Mouse (Mus musculus) mesoderm, embryonic 11.5 days (tissue): ENCODE results near the gene Hpse.

Experiments
- DNase-seq: peaks from one replicate; pipeline ENCODE4 v3.0.0-alpha.2; 2012; ENCODE audit warnings: low read depth, low spot score

Hpse gene

DNA sequence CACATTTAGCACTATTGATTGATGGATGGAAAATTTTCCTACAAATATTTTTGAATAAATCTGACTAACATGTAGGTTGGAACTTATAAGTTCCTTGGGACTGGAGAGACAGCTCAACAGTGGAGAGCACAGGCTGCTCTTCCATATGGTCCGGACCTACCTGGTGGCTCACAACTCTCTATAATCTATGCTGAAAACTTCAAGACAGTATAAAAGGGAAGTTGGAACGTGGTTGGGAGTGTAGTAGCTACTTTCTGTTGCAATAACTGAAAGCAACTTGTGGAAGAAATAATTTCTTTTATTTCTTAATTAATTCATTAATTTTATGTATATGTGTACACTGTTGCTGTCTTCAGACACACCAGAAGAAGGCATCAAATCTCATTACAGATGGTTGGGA is 22.1 kb downstream of the Hpse start:
- no peak for DNase-seq

DNA sequence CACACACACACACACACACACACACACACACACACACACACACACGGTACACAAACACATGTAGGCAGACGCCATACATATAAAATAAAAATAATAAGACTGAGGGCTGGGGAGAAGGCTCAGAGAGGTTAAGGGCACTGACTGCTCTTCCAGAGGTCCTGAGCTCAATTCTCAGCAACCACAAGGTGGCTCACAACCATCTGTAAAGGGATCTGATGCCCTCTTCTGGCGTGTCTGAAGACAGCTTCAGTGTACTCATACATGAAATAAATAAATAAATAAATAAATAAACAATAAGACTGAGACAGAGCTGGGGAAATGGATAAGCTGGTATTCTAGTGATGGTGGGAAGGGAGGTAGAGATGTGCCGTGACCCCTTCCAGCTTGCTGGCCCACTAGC is 33.9 kb downstream of the Hpse start:
- no peak for DNase-seq

DNA sequence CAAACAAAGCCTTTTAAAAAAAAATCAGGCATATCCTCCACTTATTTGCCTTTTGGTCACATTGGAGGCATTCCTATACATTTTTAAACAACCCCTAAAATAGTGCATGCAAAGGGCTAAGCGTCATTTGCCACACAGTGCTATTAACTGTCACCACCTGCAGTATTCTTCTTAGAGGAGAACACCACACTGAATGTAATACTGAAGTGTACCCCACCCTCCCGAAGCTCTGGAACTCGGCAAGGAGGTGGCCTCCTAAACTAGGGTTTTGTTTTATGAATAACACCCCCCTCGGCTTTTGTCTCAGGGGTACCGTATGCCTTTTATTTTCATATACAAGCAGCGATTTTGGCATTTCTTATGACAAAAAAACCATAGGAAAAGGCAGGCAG is 39.0 kb downstream of the Hpse start:
- no peak for DNase-seq

DNA sequence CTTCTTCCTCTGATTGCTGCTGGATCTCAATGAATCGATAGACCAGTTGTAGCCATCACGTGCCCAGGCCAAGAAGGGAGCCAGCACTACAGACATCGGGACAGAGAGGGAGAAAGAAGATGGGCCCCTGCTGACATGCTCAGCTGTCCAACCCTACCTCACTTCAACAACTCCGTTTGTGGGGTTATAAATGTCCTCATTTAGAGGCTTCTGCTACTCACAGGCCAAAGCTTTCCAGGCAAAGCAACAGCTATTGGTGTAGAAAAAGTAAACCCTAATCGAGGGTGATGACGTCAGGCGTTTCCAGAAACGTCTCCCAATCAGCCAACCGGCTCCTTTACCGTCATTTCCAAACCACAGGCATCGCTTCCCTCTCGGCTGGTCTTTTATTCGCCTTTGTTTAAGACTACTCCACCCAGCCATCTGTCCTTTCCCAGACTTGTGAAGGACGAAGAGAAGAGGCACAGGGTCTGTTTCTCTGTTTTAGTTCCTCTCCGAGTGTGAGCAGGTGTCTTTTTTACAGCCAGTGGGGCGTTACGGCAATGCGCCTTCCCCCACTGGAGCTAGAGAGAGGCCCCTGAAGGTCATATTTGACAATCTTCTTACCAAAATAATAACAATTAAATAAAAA is 39.5 kb downstream of the Hpse start:
- DNase-seq = peak; percentile 35

DNA sequence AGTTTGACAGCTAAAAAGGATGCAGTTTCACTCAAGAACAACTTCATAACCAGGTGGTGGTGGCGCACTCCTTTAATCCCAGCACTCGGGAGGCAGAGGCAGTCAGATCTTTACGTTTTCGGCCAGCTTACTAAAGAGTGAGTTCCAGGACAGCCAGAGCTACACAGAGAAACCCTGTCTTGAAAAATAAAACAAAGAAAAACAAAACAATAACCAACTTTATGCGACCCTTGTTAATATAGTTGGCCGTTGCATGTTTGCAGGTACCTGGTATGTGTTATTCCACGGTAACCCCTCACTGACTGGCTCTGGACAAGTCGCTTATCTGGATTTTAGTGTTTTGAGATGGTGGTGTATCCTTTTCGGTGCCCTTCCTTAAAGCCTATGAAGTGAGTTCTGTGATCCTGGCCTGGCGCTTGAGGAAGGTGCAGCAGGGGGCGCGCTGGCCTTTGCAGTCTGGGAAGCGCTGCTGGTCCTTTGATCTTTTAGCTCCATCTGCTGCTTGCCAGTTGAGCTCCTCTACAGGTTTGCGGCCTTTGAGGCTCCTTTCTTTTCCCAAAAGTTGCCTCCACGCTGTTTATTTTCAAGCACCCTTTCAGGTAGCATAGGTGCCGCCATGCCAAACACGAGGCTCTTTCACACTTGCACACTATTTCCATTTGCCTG is 44.7 kb downstream of the Hpse start, which contains the start of gene Coq2:
Gene Coq2, minus strand, starts transcription at position 430 of the 666 bp plus-strand sequence.
- peak; percentile 88 for DNase-seq

DNA sequence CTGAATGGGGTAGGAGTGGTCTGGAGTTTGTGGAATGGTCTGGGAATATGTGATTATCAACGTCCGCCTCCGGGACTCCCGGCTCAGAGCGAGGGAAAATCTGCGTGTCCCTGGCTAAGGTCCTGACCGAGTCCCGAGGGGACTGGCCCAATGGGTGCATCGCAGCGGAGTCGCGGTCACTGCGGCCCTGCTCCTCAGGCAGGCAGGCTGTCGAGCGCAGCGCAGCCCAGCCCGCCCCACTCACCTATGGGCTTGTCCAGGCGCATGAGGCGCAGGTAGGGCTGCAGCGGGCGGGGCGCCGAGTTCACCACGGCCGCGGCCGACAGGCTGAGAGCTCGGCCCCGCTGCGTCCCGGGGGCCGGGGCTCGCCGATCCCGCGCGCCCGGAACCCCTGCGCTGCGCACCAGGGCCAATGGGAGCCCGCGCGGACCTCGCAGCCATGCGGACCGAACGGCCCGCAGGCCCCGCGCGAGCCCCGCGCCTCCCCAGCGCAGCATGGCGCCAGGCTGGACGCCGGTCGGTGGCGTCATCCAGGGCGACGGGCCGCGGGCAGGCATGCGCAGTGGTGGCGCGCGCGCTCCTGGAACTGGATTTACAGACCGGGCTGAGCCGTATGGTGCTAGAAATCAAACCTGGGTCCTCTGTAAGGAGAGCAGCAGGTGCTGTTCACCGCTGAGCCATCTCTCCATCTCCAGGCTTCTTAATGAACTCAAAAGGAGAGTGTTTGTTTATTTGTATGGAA is 45.6 kb downstream of the Hpse start:
- DNase-seq = peak; percentile 89

DNA sequence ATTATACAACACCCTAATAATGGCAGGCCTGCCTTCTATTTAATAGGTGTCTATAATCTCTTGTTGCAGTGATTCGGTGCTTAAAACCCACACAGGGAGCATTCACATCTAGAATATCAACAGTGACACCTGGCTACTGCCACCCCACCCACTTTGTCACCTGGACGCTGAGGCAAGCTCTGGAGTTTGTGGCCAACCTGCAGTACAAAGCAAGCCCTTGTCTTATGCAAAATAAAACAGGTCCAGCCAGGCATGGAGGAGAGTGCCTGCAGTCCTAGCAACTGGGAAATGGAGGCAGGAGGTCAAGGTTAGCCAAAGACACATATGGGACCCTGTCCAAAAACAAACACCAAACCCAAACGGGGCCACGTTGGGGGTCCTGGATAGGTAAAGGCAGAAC is 47.1 kb downstream of the Hpse start:
- DNase-seq = no peak

DNA sequence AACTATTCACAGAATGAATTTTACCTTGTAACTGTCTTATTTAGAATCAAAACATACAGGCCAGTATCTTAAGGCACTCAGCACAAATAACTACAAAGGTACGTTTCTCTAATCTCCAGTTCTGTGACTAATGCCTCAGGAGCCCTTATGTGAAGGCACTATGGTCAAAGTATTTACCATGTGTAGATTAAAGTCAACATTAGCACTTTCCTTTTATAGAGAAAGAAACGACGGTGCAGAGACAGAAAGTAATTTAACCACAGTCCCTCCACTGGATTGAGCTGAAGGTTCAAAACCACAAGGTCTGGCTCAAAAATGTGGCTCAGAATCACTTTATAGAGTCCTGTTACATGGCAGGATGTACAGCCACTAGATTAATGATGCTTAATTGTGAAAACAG is 47.6 kb downstream of the Hpse start:
- no peak for DNase-seq

DNA sequence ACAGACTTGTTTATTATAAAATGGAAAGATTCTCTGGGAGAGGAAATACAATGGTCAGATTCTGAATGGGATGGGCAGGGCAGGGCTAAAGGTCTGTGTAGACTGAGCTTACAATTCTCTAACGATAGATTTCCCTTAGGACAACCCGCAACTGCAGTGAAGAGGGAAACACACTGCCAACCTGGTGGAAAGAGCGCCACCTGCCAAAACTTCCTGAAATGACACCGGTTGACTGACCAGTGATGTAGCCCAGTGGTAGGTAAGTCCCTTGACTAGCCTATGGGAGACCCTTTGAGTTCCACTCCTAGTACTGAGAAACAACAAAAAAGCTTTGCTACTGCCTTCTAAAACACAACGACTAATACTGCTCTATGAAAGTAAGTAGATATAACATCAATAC is 48.1 kb downstream of the Hpse start:
- peak; percentile 48 for DNase-seq

DNA sequence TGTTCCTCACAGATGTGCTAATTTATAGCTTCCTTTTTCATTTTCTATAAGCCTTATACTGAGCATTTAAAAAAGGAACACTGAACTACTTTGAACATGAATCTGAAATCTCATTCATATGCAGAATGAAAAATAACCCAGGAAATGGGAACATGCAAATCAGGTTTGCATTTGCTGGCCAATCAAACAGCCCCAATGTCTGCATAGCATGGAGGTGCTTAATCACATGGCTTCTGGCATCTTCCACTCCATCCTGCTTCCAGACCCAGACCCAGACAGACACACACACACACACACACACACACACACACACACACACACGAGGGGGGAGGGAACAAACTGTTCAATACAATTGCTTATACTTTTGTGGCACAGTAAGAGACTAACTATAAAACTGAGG is 52.6 kb downstream of the Hpse start:
- no peak for DNase-seq

DNA sequence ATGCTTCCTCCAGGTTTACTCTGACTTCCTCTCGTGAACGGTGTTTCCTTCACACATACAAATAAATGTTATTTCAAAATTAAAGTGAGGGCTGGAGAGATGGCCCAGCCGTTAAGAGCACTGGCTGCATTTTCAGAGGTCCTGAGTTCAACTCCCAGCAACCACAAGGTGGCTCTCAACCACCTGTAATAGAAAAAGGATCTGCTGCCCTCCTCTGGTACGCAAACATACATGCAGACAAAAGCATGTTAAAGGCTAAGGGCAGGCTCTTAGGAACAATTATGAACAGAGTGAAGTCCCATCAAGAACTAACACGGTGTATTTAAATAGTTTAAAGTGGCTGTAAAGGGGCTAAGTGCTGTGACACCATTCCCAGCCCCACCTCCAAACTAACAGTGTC is 55.7 kb downstream of the Hpse start:
- DNase-seq = peak; percentile 35

DNA sequence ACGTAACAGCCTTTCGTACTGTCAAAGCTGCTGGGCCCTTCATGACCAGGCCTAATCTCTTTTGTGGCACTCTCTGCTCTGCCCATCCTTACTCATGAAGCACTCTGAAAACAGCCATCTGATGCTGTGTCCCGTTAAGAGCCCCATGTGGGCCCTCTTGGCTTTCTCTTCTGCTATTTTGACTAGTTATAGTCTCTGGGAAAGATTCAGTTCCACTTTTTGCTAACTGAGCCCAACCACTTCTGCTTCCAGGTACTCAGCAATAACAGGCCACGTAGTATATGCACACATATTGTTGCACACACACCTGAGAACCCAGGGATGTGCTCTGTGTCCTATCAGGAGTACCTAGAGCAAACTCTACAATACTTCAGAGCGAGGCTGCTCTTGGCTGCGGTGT is 56.5 kb downstream of the Hpse start:
- no peak for DNase-seq

DNA sequence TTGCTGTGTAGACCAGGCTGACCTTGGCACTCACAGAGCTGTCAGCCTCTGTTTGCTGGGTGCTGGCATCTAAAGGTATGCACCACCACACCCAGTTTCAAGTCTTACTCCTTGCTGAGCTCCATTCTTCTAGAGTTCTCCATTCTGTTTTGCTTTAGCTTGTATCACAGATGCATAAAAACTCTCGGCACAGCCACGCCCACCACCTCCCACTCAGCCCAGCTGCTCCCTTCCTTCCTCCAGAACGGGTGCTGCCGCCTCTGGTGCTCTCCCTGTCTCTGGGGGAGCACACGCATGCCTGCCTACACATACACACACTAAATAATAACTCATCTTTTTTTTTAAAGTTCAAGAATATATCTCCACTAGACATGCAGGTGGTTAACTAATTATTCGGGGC is 61.1 kb downstream of the Hpse start:
- DNase-seq = no peak

DNA sequence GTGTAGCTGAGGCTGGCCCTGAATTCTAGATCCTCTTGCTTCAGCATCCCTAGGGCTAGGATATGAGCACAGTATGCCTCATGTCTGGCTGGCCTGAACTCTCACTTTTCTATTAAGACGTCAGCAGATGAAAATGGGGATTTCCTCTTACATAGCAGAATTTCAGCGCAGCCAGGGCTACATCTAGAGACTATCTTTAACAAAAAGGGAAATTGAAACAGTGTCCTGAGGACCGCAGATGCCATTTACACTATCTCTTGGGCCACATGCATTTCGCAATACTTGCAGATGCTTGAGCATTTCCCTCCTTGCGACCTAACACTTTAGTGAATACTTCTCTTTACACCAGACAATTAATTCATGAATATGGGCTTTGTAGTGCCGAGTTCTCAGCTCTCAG is 63.2 kb downstream of the Hpse start:
- no peak for DNase-seq

DNA sequence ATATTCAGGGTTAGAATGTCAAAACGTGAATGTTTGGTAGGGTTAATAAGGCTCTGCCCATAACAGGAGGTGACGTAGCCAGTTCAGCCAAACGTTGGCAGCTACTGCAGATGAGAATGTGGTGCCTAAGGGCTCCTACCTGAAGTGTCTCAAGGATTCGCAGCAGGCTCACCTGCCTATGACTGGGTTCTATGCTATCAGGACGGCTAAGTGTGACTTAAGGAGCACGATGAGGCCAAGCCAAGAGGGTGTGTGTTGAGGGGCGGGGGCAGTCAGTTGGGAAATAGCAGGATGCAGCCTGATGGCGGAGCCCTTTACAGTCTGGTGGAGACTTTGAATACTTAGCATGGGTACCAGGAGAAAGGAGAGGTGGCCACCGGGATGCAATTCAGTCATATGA is 67.2 kb downstream of the Hpse start:
- no peak for DNase-seq

DNA sequence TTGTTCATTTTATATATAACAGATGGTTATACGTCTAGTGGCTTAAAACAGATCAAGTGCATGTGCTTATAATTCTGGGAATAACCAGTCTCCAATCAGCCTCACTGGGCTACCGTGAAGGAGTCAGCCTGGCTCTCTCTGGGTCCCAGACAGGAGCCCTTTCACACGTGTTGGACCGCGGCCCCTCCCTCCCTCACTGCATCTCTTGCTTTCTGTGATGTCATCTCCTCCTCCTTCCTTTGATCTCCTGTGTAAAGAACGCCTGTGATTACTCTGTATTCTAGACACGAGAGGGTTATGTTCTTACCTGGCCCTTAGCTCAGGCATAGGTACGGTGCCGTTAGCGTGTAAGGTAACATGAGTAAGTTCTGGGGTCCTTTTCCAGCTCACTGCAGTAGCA is 68.0 kb downstream of the Hpse start:
- DNase-seq = no peak

DNA sequence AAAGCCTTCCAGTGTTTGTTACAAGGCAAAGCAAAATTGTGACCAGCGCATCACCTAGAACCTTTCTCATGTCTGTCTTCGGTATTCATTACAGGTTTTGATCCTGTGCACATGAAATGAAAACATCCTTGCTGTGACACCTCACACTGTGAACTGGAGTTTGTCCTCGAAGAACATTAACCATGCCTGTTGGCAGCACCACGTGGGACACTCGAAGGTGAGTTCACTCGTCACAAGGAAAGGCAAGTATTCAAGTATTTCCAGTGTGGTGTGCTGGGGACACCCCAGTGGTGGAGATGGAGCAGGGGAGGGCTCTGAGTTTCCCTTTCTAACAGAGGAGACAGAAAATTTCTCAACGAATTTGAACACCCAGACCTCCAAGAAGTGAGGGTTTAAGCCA is 68.5 kb downstream of the Hpse start:
- DNase-seq = no peak

DNA sequence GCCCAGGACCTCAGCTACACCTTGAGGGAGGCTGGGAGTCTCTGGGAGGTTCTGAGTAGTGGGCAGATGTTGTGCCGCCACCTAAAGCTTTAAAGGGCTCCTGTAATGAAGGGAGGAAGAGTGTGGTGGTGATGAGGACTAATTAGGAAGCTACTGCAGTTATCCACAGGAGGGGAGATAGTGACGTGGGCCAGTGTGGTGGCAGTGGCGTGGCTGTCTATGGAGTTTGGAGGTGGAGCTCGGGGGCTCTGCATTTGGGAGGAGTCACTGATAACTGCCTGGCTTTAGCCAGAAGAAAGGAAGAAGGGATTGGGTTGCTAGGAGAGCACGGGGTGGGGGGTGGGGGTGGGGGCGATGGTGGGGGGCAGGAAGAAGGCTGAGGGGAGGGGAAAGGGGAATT is 71.0 kb downstream of the Hpse start:
- DNase-seq = no peak

DNA sequence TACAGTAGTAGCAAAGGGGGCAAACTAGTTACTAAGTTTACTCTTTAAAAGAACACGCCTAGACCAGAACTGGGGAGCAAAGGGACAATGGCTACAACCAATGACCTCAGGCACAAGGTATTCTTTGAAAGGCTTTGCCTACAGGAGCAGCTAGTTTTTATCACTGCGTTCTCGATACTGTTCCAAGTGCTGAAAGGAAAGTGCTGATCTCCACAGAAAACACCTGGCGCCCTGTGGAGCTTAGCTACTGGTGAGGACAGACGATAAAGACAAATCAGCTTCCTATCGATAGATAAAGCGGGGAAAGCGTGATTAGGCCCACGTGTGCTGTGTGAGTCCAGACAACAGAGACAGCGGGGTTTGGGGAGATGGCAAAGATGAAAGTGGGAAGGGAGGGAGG is 71.5 kb downstream of the Hpse start:
- DNase-seq = no peak

DNA sequence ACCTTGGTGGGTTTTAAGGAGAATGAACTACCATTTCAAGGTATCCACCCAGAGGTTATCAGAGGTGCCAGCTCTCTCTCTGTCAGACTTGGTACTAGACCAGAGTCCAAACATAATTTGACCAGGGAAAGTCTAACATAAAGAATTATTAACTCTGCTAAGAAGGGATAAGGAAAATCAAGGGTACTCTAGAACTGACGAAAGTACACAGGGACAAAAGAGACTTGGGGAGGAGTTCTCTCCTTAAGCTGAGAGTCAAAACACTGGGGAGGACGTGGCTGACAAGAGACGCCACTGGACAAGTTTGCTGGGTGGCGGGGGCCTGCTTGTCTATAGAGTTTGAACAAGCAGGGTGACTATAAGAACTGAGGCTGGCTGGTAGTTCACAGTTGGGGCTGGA is 73.0 kb downstream of the Hpse start:
- DNase-seq = no peak

DNA sequence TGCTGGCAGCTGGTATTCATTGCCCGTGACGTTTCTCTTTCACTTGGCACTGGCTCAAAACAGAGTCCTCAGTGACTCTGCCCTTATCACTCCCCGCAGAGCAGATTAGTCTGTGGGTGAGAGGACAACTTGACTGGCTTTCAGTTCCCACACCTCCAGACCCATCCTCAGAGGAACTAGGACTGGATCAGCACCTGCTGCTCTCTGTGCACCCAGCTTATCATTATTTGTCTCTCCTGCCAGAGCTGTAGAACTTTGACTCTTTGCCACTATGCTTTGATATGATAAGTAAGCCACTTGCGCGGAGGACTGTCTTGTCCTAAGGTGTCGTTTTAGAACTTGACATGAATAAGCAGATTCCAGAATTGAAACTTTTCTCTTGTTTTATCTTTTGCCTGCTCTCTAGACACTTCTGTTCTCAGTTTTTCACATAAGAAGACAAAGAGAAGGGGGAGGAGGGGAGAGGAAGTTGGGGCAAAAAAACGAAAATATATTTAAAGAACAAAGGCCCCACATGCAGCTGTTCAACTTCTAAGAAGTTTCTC is 75.5 kb downstream of the Hpse start:
- no peak for DNase-seq

DNA sequence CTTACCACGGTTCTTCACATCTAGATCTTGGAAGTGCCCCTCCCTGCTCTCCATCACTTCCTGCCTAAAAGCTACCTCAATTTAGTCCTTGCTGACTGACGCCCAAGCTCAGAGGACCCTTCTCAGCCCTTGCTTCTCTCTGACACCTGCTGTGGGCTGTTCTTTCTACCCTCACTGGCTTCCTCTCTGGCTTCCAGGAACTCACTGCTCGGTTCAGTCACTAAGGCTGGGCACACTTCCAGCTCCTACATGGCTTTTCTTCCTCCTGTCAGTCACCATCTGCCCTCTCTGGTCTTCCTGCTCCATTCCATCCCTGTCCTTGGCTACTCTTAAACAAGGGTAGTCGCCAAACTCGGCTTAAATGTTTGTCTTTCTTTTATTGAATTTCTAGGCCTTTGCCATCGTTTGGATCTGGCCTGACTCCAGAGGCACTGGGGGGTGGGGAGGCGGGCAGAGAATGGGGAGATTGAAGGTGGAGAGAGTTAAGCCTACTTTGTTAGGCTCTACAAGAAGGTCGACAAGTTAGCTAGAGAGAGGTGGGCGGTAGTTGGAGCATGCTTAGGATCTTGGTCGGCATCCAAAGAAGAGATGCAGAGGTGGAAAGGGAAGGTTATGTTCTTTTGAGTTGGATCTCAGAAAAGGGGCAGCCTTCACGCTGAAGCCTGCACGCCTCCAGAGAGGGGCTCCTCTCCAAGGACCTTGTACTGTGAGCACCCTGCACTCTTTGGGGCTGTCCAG is 76.1 kb downstream of the Hpse start:
- DNase-seq = no peak
